Mouse (Mus musculus) B cell, adult (primary cell): ENCODE results near the gene Col27a1. TPM values are rescaled to one million over a fixed set of nuclear protein-coding genes. Genes with fewer than 3 reads are reported as not detected.

Experiments
- total RNA-seq: library from RNA; stranded (reverse); gene quantifications from 4 replicates; pipeline ENCODE4 v1.2.4, GENCODE M21; 2023; ENCODE audit not compliant: inconsistent age

Gene Col27a1
- total RNA-seq: 7.4 to 10.4 TPM (median 9.2 TPM) in 4 replicates

GRCm38 (mm10) chr4:63213907-63214621 is at the start of gene Col27a1:
TSS of gene Col27a1 (plus strand) at chr4:63214004.

GRCm38 (mm10) chr4:63171969-63172685 is 41.7 kb upstream of the Col27a1 start, which contains the start of gene Kif12:
TSS of gene Kif12 (minus strand) at chr4:63172131.

GRCm38 (mm10) chr4:63344295-63344694 is 130.5 kb downstream of the Col27a1 start, which contains the start of gene Orm1:
TSS of gene Orm1 (plus strand) at chr4:63344560.

GRCm38 (mm10) chr4:63355877-63356665 is 142.3 kb downstream of the Col27a1 start, which contains the start of gene Orm3:
TSS of gene Orm3 (plus strand) at chr4:63356162.

GRCm38 (mm10) chr4:63362150-63362549 is 148.3 kb downstream of the Col27a1 start, which contains the start of gene Orm2:
TSS of gene Orm2 (plus strand) at chr4:63362449.

Other genes with a start within 250 kb of the Col27a1 start
- 0.12 TPM in 1 of 4 replicates, not detected in the others for gene Zfp618, start 248.4 kb upstream of the Col27a1 start, total RNA-seq
- not detected in 4 replicates for gene Ambp, start 59.2 kb upstream of the Col27a1 start, total RNA-seq
- not detected in 4 replicates for gene Kif12, start 41.9 kb upstream of the Col27a1 start, total RNA-seq
- gene Orm1, start 130.6 kb downstream of the Col27a1 start, total RNA-seq: not detected in 4 replicates
- gene Orm3, start 142.2 kb downstream of the Col27a1 start, total RNA-seq: not detected in 4 replicates
- gene Orm2, start 148.4 kb downstream of the Col27a1 start, total RNA-seq: not detected in 4 replicates
- gene Akna, start 189.3 kb downstream of the Col27a1 start, total RNA-seq: 284 to 329 TPM (median 303 TPM) in 4 replicates